In the genomic region with DNA sequence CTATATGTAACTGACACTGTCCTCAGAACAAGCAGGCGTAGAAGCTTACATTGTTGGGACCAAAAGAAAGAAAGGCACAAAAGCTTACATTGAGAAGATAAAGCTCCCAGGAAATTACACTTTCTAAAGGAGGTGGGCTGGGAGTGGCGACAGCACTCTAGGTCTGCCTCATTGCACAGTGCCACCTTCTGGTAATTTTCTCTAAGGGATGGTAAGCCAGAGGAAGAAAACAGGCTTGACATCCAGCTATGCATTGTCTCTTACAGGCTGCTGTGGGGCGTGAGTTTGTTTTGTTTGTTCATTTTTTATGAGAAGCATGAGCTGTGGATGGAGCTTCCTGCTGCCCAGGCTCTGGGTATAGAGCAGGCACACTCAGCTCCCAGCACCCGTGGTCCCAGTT, we compare ENCODE assay signal across 14 mouse cellular contexts. TPM values are rescaled to one million over a fixed set of nuclear protein-coding genes. Genes with fewer than 3 reads are reported as not detected.
DNase-seq lines count a peak whose midpoint lies in the region; ATAC-seq and TF ChIP-seq lines count a peak whose summit lies in the region.
"Had no signal": no experiment of that assay in that cellular context is flagged by ENCODE, and none has a peak within 500 bp of the region (broad histone marks: within the 10 kb centered on the region; RNA-seq: fewer than 3 reads in every experiment).

No protein-coding gene starts in this region.

- DNase-seq in heart, adult 2 months: no peak
- no peak for DNase-seq in heart, embryonic 10.5 days (ENCODE audit: low spot score)
- no peak for DNase-seq in lung, adult 2 months
- DNase-seq in lung, postnatal 4 days: no peak
- DNase-seq in Patski (ENCODE audit: low read depth, low spot score): no peak
- no peak for DNase-seq in heart, adult 18-20 months
- DNase-seq: adrenal gland, postnatal 14 days; cerebellum, adult 11-12 months; right cerebral cortex, postnatal 4 days had no signal

- no peak for TF ChIP-seq POLR2A in heart, adult 2 months (IDR thresholded peaks at IDR 0.05; ENCODE audit: insufficient read depth, low read depth, low read length)
- TF ChIP-seq POLR2A in lung, adult 2 months (IDR thresholded peaks at IDR 0.05; ENCODE audit: borderline replicate concordance, extremely low read depth, low read depth, low read length): no peak
- no peak for TF ChIP-seq POLR2A in embryonic fibroblast, embryonic 13.5 days (IDR thresholded peaks at IDR 0.05; ENCODE audit: low read depth, low read length)

- POLR2A ChIA-PET in Patski (lab: Charles Lee): no interaction called here

- H3K36me3 ChIP-seq in heart, adult 2 months (ENCODE audit: control insufficient read depth, insufficient read depth, low read length): no peaks in the 10 kb centered on the region
- peaks cover 9% of the 10 kb centered on the region; the same call in 1 of the 2 replicates for H3K36me3 ChIP-seq in heart, embryonic 10.5 days
- H3K36me3 ChIP-seq: hindbrain, embryonic 15.5 days; neural tube, embryonic 12.5 days had no signal

- no peak for TF ChIP-seq EP300 in heart, adult 2 months (IDR thresholded peaks at IDR 0.05; ENCODE audit: insufficient read depth, low read depth, low read length)

- no peaks in the 10 kb centered on the region for H3K27me3 ChIP-seq in heart, adult 2 months (ENCODE audit: control insufficient read depth, insufficient read depth, low read length)
- H3K27me3 ChIP-seq in heart, embryonic 10.5 days (ENCODE audit: insufficient read depth, poor library complexity, severe bottlenecking): no peaks in the 10 kb centered on the region; the same call in 1 of the 2 replicates
- peaks cover 13% of the 10 kb centered on the region for H3K27me3 ChIP-seq in Patski
- H3K27me3 ChIP-seq: hindbrain, embryonic 15.5 days; neural tube, embryonic 12.5 days had no signal

- no peaks in the 10 kb centered on the region for H3K79me2 ChIP-seq in heart, adult 2 months (replicated peaks; ENCODE audit: control insufficient read depth, insufficient read depth, low read length)

- WGBS in heart, adult 2 months: 60% methylated on average over 4 of the region's 4 CpGs
- 56% methylated on average over 4 of the region's 4 CpGs for WGBS in heart, embryonic 10.5 days
- 58% methylated on average over 4 of the region's 4 CpGs for WGBS in lung, adult 2 months

- no peak overlapping the region for H3K27ac ChIP-seq in heart, adult 2 months
- no peak overlapping the region for H3K27ac ChIP-seq in heart, embryonic 10.5 days
- no peak overlapping the region for H3K27ac ChIP-seq in embryonic fibroblast, embryonic 13.5 days (ENCODE audit: insufficient read depth, low read length)
- H3K27ac ChIP-seq: hindbrain, embryonic 15.5 days; limb, embryonic 13.5 days; neural tube, embryonic 12.5 days had no signal

- H3K9me3 ChIP-seq in heart, embryonic 10.5 days: no peaks in the 10 kb centered on the region
- H3K9me3 ChIP-seq: G1E; hindbrain, embryonic 15.5 days; limb, embryonic 13.5 days; neural tube, embryonic 12.5 days had no signal

- in situ Hi-C loops in Patski (cut with MboI; ENCODE audit: low pct_unique_long_range_greater_than_20kb): no loop called here

- peak; percentile 45 for TF ChIP-seq CTCF in heart, adult 2 months (IDR thresholded peaks at IDR 0.05)
- TF ChIP-seq CTCF in lung, adult 2 months (IDR thresholded peaks at IDR 0.05; ENCODE audit: insufficient read depth, low read length): peak; percentile 17; the same call in 1 of the 2 replicates
- peak; percentile 37 for TF ChIP-seq CTCF in Patski (IDR thresholded peaks at IDR 0.05)
- peak; percentile 19; the same call in 1 of the 2 replicates for TF ChIP-seq CTCF in embryonic fibroblast, embryonic 13.5 days (IDR thresholded peaks at IDR 0.05; ENCODE audit: borderline replicate concordance, insufficient read depth, low read length)

- no peaks in the 10 kb centered on the region for H3K4me1 ChIP-seq in heart, adult 2 months (ENCODE audit: control insufficient read depth, insufficient read depth, low read length)
- no peaks in the 10 kb centered on the region for H3K4me1 ChIP-seq in heart, embryonic 10.5 days
- no peaks in the 10 kb centered on the region for H3K4me1 ChIP-seq in lung, adult 2 months (ENCODE audit: control insufficient read depth, insufficient read depth, low read length)
- no peaks in the 10 kb centered on the region for H3K4me1 ChIP-seq in embryonic fibroblast, embryonic 13.5 days (ENCODE audit: control insufficient read depth, insufficient read depth, low read length)
- H3K4me1 ChIP-seq: hindbrain, embryonic 15.5 days; limb, embryonic 13.5 days; neural tube, embryonic 12.5 days had no signal

- intact Hi-C loops in heart, adult 2 months (cut with DNase I): loop anchor here (5.0 kb wide), 1 partner anchor 100 kb away; no protein-coding TSS in a partner anchor

- CTCF ChIA-PET in Patski (lab: Charles Lee): interaction anchor here (0.9 to 1.7 kb wide), 3 partner anchors 10 to 101 kb away, joined by 3 to 7 read pairs (median 4); no protein-coding TSS in a partner anchor

- ATAC-seq in Patski: no peak

- no peak overlapping the region for H3K4me3 ChIP-seq in heart, adult 2 months
- H3K4me3 ChIP-seq in heart, embryonic 10.5 days: no peak overlapping the region
- no peak overlapping the region for H3K4me3 ChIP-seq in lung, adult 2 months (replicated peaks; ENCODE audit: extremely low read depth, low read depth, low read length)
- H3K4me3 ChIP-seq in embryonic fibroblast, embryonic 13.5 days (ENCODE audit: insufficient read depth, low read length): no peak overlapping the region
- H3K4me3 ChIP-seq: hindbrain, embryonic 15.5 days; limb, embryonic 13.5 days; neural tube, embryonic 12.5 days had no signal

- H3K9ac ChIP-seq in heart, adult 2 months (ENCODE audit: low read depth, low read length): no peak overlapping the region
- H3K9ac ChIP-seq: hindbrain, embryonic 15.5 days; limb, embryonic 13.5 days; neural tube, embryonic 12.5 days had no signal

RNA-seq across cellular contexts. Expression of a gene that starts 50.1 kb away (rescaled TPM):
- 10 to 100 TPM in 1 of 2 experiments, 1 to 10 TPM in 1; 7.2 to 12.8 TPM for total RNA-seq in heart, adult 2 months (2021)
- polyA plus RNA-seq in heart, adult 2 months (2012; rRNA removed): 12.9 and 18.2 TPM in 2 replicates
- 16.3 and 26.4 TPM in 2 replicates for polyA plus RNA-seq in heart, embryonic 10.5 days (2016; fragmentation: Nextera tagmentation; extraction: Ambion mirVana)
- 11.1 and 15.0 TPM in 2 replicates for polyA plus RNA-seq in lung, adult 2 months (2012; rRNA removed)
- 17.6 TPM for polyA plus RNA-seq in Patski (2021)
- 17.7 and 22.2 TPM in 2 replicates for polyA plus RNA-seq in embryonic fibroblast, embryonic 13.5 days (2011; ENCODE audit: insufficient read length, low read depth, missing spikeins)
- 10 to 100 TPM; 12.1 to 13.3 TPM for total RNA-seq in heart, adult 18-20 months (2021)
